Mouse (Mus musculus): ENCODE measurements around the gene Disp2.

GRCm38 (mm10) chr2:118790221-118790550, 10.7 kb downstream of the Disp2 start:
- TF ChIP-seq TCF12 (IDR thresholded peaks at IDR 0.05; ENCODE audit: insufficient read depth, poor library complexity, severe bottlenecking) (no peak), MAX (IDR thresholded peaks at IDR 0.05; ENCODE audit: low read depth) (no peak), POLR2A (IDR thresholded peaks at IDR 0.05; ENCODE audit: insufficient read length, low read depth) (no peak), SRF (IDR thresholded peaks at IDR 0.05; ENCODE audit: control insufficient read depth, insufficient read length, low read depth) (no peak), MYOG (IDR thresholded peaks at IDR 0.05; ENCODE audit: control insufficient read depth in 1 of 3, insufficient read depth in 1 of 3, insufficient read length in 2 of 3, low read depth in 2 of 3) (peak in 1 of 3 experiments; percentile 5), POLR2AphosphoS2 (IDR thresholded peaks at IDR 0.05; ENCODE audit: insufficient read length, low read depth) (no peak), USF1 (IDR thresholded peaks at IDR 0.05; ENCODE audit: low read depth) (no peak), E2F4 (IDR thresholded peaks at IDR 0.05; ENCODE audit: insufficient read depth) (no peak), CEBPB (IDR thresholded peaks at IDR 0.05; ENCODE audit: insufficient read depth, poor library complexity, severe bottlenecking) (no peak), REST (IDR thresholded peaks at IDR 0.05; ENCODE audit: insufficient read depth, insufficient read length) (no peak), MYOD1 (IDR thresholded peaks at IDR 0.05; ENCODE audit: control insufficient read depth in 1 of 3, insufficient read length in 2 of 3, low read depth in 2 of 3) (no peak)

Measured in myocyte (in vitro differentiated cells).